Mouse (Mus musculus): Measurements from ENCODE around the gene Thpo. TPM values are rescaled to one million over a fixed set of nuclear protein-coding genes. Genes with fewer than 3 reads are reported as not detected.

The Thpo gene
- polyA plus RNA-seq, 1 experiment from 2014 or later: 0.93 TPM

- Histone ChIP-seq H3K36me3 (ENCODE audit: control insufficient read depth, insufficient read depth, low read length) (peaks cover 43% of the 10 kb centered on the region), H3K27me3 (replicated peaks; ENCODE audit: control insufficient read depth, insufficient read depth, low read length) (no peaks in the 10 kb centered on the region), H3K4me2 (ENCODE audit: low read length) (no peak overlapping the region), H3K9ac (ENCODE audit: low read depth, low read length) (no peak overlapping the region), H3K27ac (ENCODE audit: low read depth, low read length) (no peak overlapping the region), H3K9me3 (ENCODE audit: control insufficient read depth, low read length) (no peaks in the 10 kb centered on the region), H3K4me3 (ENCODE audit: low read length) (no peak overlapping the region), H3K4me1 (ENCODE audit: control insufficient read depth, insufficient read depth, low read depth, low read length) (peaks cover 31% of the 10 kb centered on the region)
- 86% methylated on average over 1 of the region's 1 CpGs for WGBS
- no peak for ATAC-seq
These were observed 42.7 kb downstream of the Thpo start for GRCm38 (mm10) chr16:20691617-20692016.

- Histone ChIP-seq H3K27me3 (replicated peaks; ENCODE audit: control insufficient read depth, insufficient read depth, low read length) (no peaks in the 10 kb centered on the region), H3K9ac (ENCODE audit: low read depth, low read length) (no peak overlapping the region), H3K27ac (ENCODE audit: low read depth, low read length) (no peak overlapping the region), H3K4me3 (ENCODE audit: low read length) (no peak overlapping the region), H3K4me1 (ENCODE audit: control insufficient read depth, insufficient read depth, low read depth, low read length) (peaks cover 24% of the 10 kb centered on the region), H3K4me2 (ENCODE audit: low read length) (no peak overlapping the region), H3K36me3 (ENCODE audit: control insufficient read depth, insufficient read depth, low read length) (peaks cover 50% of the 10 kb centered on the region), H3K9me3 (ENCODE audit: control insufficient read depth, low read length) (no peaks in the 10 kb centered on the region)
- ATAC-seq: no peak
- 88% methylated on average over 3 of the region's 3 CpGs for WGBS
These were observed 43.5 kb downstream of the Thpo start for GRCm38 (mm10) chr16:20690774-20691173.

- Histone ChIP-seq H3K9ac (ENCODE audit: low read depth, low read length) (no peak overlapping the region), H3K9me3 (ENCODE audit: control insufficient read depth, low read length) (no peaks in the 10 kb centered on the region), H3K4me1 (ENCODE audit: control insufficient read depth, insufficient read depth, low read depth, low read length) (peaks cover 18% of the 10 kb centered on the region), H3K4me3 (ENCODE audit: low read length) (no peak overlapping the region), H3K4me2 (ENCODE audit: low read length) (no peak overlapping the region), H3K27ac (ENCODE audit: low read depth, low read length) (no peak overlapping the region), H3K27me3 (replicated peaks; ENCODE audit: control insufficient read depth, insufficient read depth, low read length) (no peaks in the 10 kb centered on the region), H3K36me3 (ENCODE audit: control insufficient read depth, insufficient read depth, low read length) (peaks cover 73% of the 10 kb centered on the region)
- ATAC-seq: no peak
- 59% methylated on average over 10 of the region's 10 CpGs for WGBS
These were observed 56.2 kb downstream of the Thpo start for GRCm38 (mm10) chr16:20677974-20678675.

GRCm38 (mm10) chr16:20677380-20677779 lies 56.9 kb downstream of the Thpo start:
- H3K4me1 ChIP-seq (ENCODE audit: control insufficient read depth, insufficient read depth, low read depth, low read length): peaks cover 18% of the 10 kb centered on the region
- H3K27me3 ChIP-seq (replicated peaks; ENCODE audit: control insufficient read depth, insufficient read depth, low read length): no peaks in the 10 kb centered on the region
- ATAC-seq: no peak
- 79% methylated on average over 5 of the region's 5 CpGs for WGBS
- H3K9me3 ChIP-seq (ENCODE audit: control insufficient read depth, low read length): no peaks in the 10 kb centered on the region
- H3K9ac ChIP-seq (ENCODE audit: low read depth, low read length): no peak overlapping the region
- peaks cover 66% of the 10 kb centered on the region for H3K36me3 ChIP-seq (ENCODE audit: control insufficient read depth, insufficient read depth, low read length)
- H3K4me2 ChIP-seq (ENCODE audit: low read length): no peak overlapping the region
- H3K27ac ChIP-seq (ENCODE audit: low read depth, low read length): no peak overlapping the region
- no peak overlapping the region for H3K4me3 ChIP-seq (ENCODE audit: low read length)

GRCm38 (mm10) chr16:20676702-20677101 lies 57.6 kb downstream of the Thpo start:
- Histone ChIP-seq H3K9ac (ENCODE audit: low read depth, low read length) (no peak overlapping the region), H3K9me3 (ENCODE audit: control insufficient read depth, low read length) (no peaks in the 10 kb centered on the region), H3K27me3 (replicated peaks; ENCODE audit: control insufficient read depth, insufficient read depth, low read length) (no peaks in the 10 kb centered on the region), H3K4me2 (ENCODE audit: low read length) (no peak overlapping the region), H3K36me3 (ENCODE audit: control insufficient read depth, insufficient read depth, low read length) (peaks cover 59% of the 10 kb centered on the region), H3K27ac (ENCODE audit: low read depth, low read length) (no peak overlapping the region), H3K4me1 (ENCODE audit: control insufficient read depth, insufficient read depth, low read depth, low read length) (peaks cover 23% of the 10 kb centered on the region), H3K4me3 (ENCODE audit: low read length) (no peak overlapping the region)
- ATAC-seq: no peak
- 89% methylated on average over 4 of the region's 4 CpGs for WGBS

GRCm38 (mm10) chr16:20675213-20675612 lies 59.1 kb downstream of the Thpo start:
- no peaks in the 10 kb centered on the region for H3K27me3 ChIP-seq (replicated peaks; ENCODE audit: control insufficient read depth, insufficient read depth, low read length)
- H3K9me3 ChIP-seq (ENCODE audit: control insufficient read depth, low read length): no peaks in the 10 kb centered on the region
- H3K36me3 ChIP-seq (ENCODE audit: control insufficient read depth, insufficient read depth, low read length): peaks cover 45% of the 10 kb centered on the region
- peaks cover 23% of the 10 kb centered on the region for H3K4me1 ChIP-seq (ENCODE audit: control insufficient read depth, insufficient read depth, low read depth, low read length)
- H3K4me3 ChIP-seq (ENCODE audit: low read length): no peak overlapping the region
- H3K4me2 ChIP-seq (ENCODE audit: low read length): no peak overlapping the region
- ATAC-seq: no peak
- H3K9ac ChIP-seq (ENCODE audit: low read depth, low read length): no peak overlapping the region
- WGBS: 98% methylated on average over 6 of the region's 6 CpGs
- H3K27ac ChIP-seq (ENCODE audit: low read depth, low read length): no peak overlapping the region

Other genes starting within 250 kb of the Thpo start
- gene Eif2b5, start 235.7 kb downstream of the Thpo start, polyA plus RNA-seq (2015; fragmentation: Nextera tagmentation; extraction: Ambion mirVana): 97.3 and 104 TPM in 2 replicates
- 28.5 and 40.4 TPM in 2 replicates for gene Dvl3, start 217.5 kb downstream of the Thpo start, polyA plus RNA-seq (2015; fragmentation: Nextera tagmentation; extraction: Ambion mirVana)
- gene Ap2m1, start 199.0 kb downstream of the Thpo start, polyA plus RNA-seq (2015; fragmentation: Nextera tagmentation; extraction: Ambion mirVana): 1,253 and 1,320 TPM in 2 replicates
- gene Abcf3, start 185.9 kb downstream of the Thpo start, polyA plus RNA-seq (2015; fragmentation: Nextera tagmentation; extraction: Ambion mirVana): 81.0 and 90.7 TPM in 2 replicates
- gene Vwa5b2, start 145.0 kb downstream of the Thpo start, polyA plus RNA-seq (2015; fragmentation: Nextera tagmentation; extraction: Ambion mirVana): 31.9 and 36.8 TPM in 2 replicates
- gene Eef1akmt4, start 122.9 kb downstream of the Thpo start, polyA plus RNA-seq (2015; fragmentation: Nextera tagmentation; extraction: Ambion mirVana): 8.5 and 10.9 TPM in 2 replicates
- gene Gm49333, start 122.9 kb downstream of the Thpo start, polyA plus RNA-seq (2015; fragmentation: Nextera tagmentation; extraction: Ambion mirVana): not detected in 2 replicates
- 43.9 and 44.7 TPM in 2 replicates for gene Alg3, start 122.8 kb downstream of the Thpo start, polyA plus RNA-seq (2015; fragmentation: Nextera tagmentation; extraction: Ambion mirVana)
- 43.1 and 44.2 TPM in 2 replicates for gene Camk2n2, start 113.2 kb downstream of the Thpo start, polyA plus RNA-seq (2015; fragmentation: Nextera tagmentation; extraction: Ambion mirVana)
- gene Ece2, start 104.7 kb downstream of the Thpo start, polyA plus RNA-seq (2015; fragmentation: Nextera tagmentation; extraction: Ambion mirVana): 17.4 and 18.6 TPM in 2 replicates
- 372 and 378 TPM in 2 replicates for gene Psmd2, start 82.9 kb downstream of the Thpo start, polyA plus RNA-seq (2015; fragmentation: Nextera tagmentation; extraction: Ambion mirVana)
- 133 and 143 TPM in 2 replicates for gene Eif4g1, start 66.2 kb downstream of the Thpo start, polyA plus RNA-seq (2015; fragmentation: Nextera tagmentation; extraction: Ambion mirVana)
- gene Fam131a, start 41.3 kb downstream of the Thpo start, polyA plus RNA-seq (2015; fragmentation: Nextera tagmentation; extraction: Ambion mirVana): 49.6 and 56.7 TPM in 2 replicates
- 87.7 and 94.6 TPM in 2 replicates for gene Polr2h, start 16.8 kb downstream of the Thpo start, polyA plus RNA-seq (2015; fragmentation: Nextera tagmentation; extraction: Ambion mirVana)
- gene Clcn2, start 16.8 kb downstream of the Thpo start, polyA plus RNA-seq (2015; fragmentation: Nextera tagmentation; extraction: Ambion mirVana): 24.9 and 26.8 TPM in 2 replicates
- gene Chrd, start 1.4 kb downstream of the Thpo start, polyA plus RNA-seq (2015; fragmentation: Nextera tagmentation; extraction: Ambion mirVana): 7.3 and 7.5 TPM in 2 replicates

Data from hindbrain, embryonic 16.5 days (tissue).